Mouse (Mus musculus): ENCODE measurements around the gene D630045J12Rik. TPM values are rescaled to one million over a fixed set of nuclear protein-coding genes. Genes with fewer than 3 reads are reported as not detected.

Gene D630045J12Rik
- total RNA-seq, 1 experiment, result 4.1 TPM

- TF ChIP-seq CHD2 (IDR thresholded peaks at IDR 0.05; ENCODE audit: low read depth, low read length), result no peak
- TF ChIP-seq ZNF384 (IDR thresholded peaks at IDR 0.05; ENCODE audit: low read depth, low read length), result no peak
- no peak for TF ChIP-seq HCFC1 (IDR thresholded peaks at IDR 0.05; ENCODE audit: borderline replicate concordance, insufficient read depth, low read length)
- no peak for TF ChIP-seq MAFK (IDR thresholded peaks at IDR 0.05; ENCODE audit: insufficient read depth, low read depth, low read length)
- no peak for TF ChIP-seq ZC3H11A (IDR thresholded peaks at IDR 0.05; ENCODE audit: borderline replicate concordance, low read depth, low read length)
- no peak overlapping the region for H3K9ac ChIP-seq (ENCODE audit: insufficient read depth, low read depth, low read length, poor library complexity, severe bottlenecking)
- H3K9me3 ChIP-seq (ENCODE audit: control insufficient read depth, insufficient read depth, low read depth, low read length), result no peaks in the 10 kb centered on the region
- in situ Hi-C loops (cut with MboI; ENCODE audit: low sequenced_read_pairs in 2 of 2, unreplicated experiment in 2 of 2), result no loop called here
- H3K4me3 ChIP-seq (ENCODE audit: insufficient read depth in 1 of 2, low read depth in 1 of 2, low read length in 2 of 2, poor library complexity in 1 of 2, severe bottlenecking in 1 of 2), result no peak overlapping the region
- H3K4me1 ChIP-seq (ENCODE audit: control insufficient read depth in 2 of 2, insufficient read depth in 2 of 2, low read length in 2 of 2, poor library complexity in 1 of 2), result peaks cover 4 to 14% of the 10 kb centered on the region in 2 experiments; a peak in 2 of 4 replicates
- H3K36me3 ChIP-seq (ENCODE audit: control insufficient read depth, insufficient read depth, low read length, poor library complexity, severe bottlenecking), result peaks cover 10% of the 10 kb centered on the region; the same call in 1 of the 2 replicates
- no peak for DNase-seq (ENCODE audit: low read depth, low spot score)
- no peak overlapping the region for H3K27ac ChIP-seq (ENCODE audit: insufficient read depth, low read depth, low read length, poor library complexity, severe bottlenecking)
Observed at GRCm38 (mm10) chr6:38144161-38144998, 109.4 kb downstream of the D630045J12Rik start.

- Histone ChIP-seq H3K4me3 (ENCODE audit: insufficient read depth in 1 of 2, low read depth in 1 of 2, low read length in 2 of 2, poor library complexity in 1 of 2, severe bottlenecking in 1 of 2) (no peak overlapping the region), H3K27ac (ENCODE audit: insufficient read depth, low read depth, low read length, poor library complexity, severe bottlenecking) (no peak overlapping the region), H3K9ac (ENCODE audit: insufficient read depth, low read depth, low read length, poor library complexity, severe bottlenecking) (no peak overlapping the region), H3K9me3 (ENCODE audit: control insufficient read depth, insufficient read depth, low read depth, low read length) (no peaks in the 10 kb centered on the region), H3K36me3 (ENCODE audit: control insufficient read depth, insufficient read depth, low read length, poor library complexity, severe bottlenecking) (0 out of 2 replicates have a peak, but pooled peaks cover 1% of the 10 kb centered on the region), H3K4me1 (ENCODE audit: control insufficient read depth in 2 of 2, insufficient read depth in 2 of 2, low read length in 2 of 2, poor library complexity in 1 of 2) (peaks cover 4 to 11% of the 10 kb centered on the region in 2 experiments; a peak in 2 of 4 replicates)
- in situ Hi-C loops (cut with MboI; ENCODE audit: low sequenced_read_pairs in 2 of 2, unreplicated experiment in 2 of 2), result no loop called here
- no peak for DNase-seq (ENCODE audit: low read depth, low spot score)
- TF ChIP-seq CHD2 (IDR thresholded peaks at IDR 0.05; ENCODE audit: low read depth, low read length) (no peak), HCFC1 (IDR thresholded peaks at IDR 0.05; ENCODE audit: borderline replicate concordance, insufficient read depth, low read length) (no peak), MAFK (IDR thresholded peaks at IDR 0.05; ENCODE audit: insufficient read depth, low read depth, low read length) (no peak), ZC3H11A (IDR thresholded peaks at IDR 0.05; ENCODE audit: borderline replicate concordance, low read depth, low read length) (no peak), ZNF384 (IDR thresholded peaks at IDR 0.05; ENCODE audit: low read depth, low read length) (no peak)
Observed at GRCm38 (mm10) chr6:38140402-38140801, 113.4 kb downstream of the D630045J12Rik start.

- no peak overlapping the region for H3K27ac ChIP-seq (ENCODE audit: insufficient read depth, low read depth, low read length, poor library complexity, severe bottlenecking)
- TF ChIP-seq HCFC1 (IDR thresholded peaks at IDR 0.05; ENCODE audit: borderline replicate concordance, insufficient read depth, low read length), result no peak
- no peak for TF ChIP-seq MAFK (IDR thresholded peaks at IDR 0.05; ENCODE audit: insufficient read depth, low read depth, low read length)
- no peak for TF ChIP-seq ZNF384 (IDR thresholded peaks at IDR 0.05; ENCODE audit: low read depth, low read length)
- TF ChIP-seq ZC3H11A (IDR thresholded peaks at IDR 0.05; ENCODE audit: borderline replicate concordance, low read depth, low read length), result no peak
- TF ChIP-seq CHD2 (IDR thresholded peaks at IDR 0.05; ENCODE audit: low read depth, low read length), result no peak
- DNase-seq (ENCODE audit: low read depth, low spot score), result no peak
- H3K4me3 ChIP-seq (ENCODE audit: insufficient read depth in 1 of 2, low read depth in 1 of 2, low read length in 2 of 2, poor library complexity in 1 of 2, severe bottlenecking in 1 of 2), result no peak overlapping the region
- no peak overlapping the region for H3K9ac ChIP-seq (ENCODE audit: insufficient read depth, low read depth, low read length, poor library complexity, severe bottlenecking)
- in situ Hi-C loops (cut with MboI; ENCODE audit: low sequenced_read_pairs in 2 of 2, unreplicated experiment in 2 of 2), result no loop called here
- H3K9me3 ChIP-seq (ENCODE audit: control insufficient read depth, insufficient read depth, low read depth, low read length), result no peaks in the 10 kb centered on the region
- H3K4me1 ChIP-seq (ENCODE audit: control insufficient read depth in 2 of 2, insufficient read depth in 2 of 2, low read length in 2 of 2, poor library complexity in 1 of 2), result peaks cover 0 to 7% of the 10 kb centered on the region in 2 experiments; a peak in 2 of 4 replicates
- H3K36me3 ChIP-seq (ENCODE audit: control insufficient read depth, insufficient read depth, low read length, poor library complexity, severe bottlenecking), result peaks cover 1% of the 10 kb centered on the region; the same call in 1 of the 2 replicates
Observed at GRCm38 (mm10) chr6:38139086-38139485, 114.7 kb downstream of the D630045J12Rik start.

GRCm38 (mm10) chr6:38134806-38135559 lies 118.8 kb downstream of the D630045J12Rik start:
- in situ Hi-C loops (cut with MboI; ENCODE audit: low sequenced_read_pairs in 2 of 2, unreplicated experiment in 2 of 2), result no loop called here
- Histone ChIP-seq H3K9me3 (ENCODE audit: control insufficient read depth, insufficient read depth, low read depth, low read length) (no peaks in the 10 kb centered on the region), H3K36me3 (ENCODE audit: control insufficient read depth, insufficient read depth, low read length, poor library complexity, severe bottlenecking) (no peaks in the 10 kb centered on the region; the same call in 1 of the 2 replicates), H3K27ac (ENCODE audit: insufficient read depth, low read depth, low read length, poor library complexity, severe bottlenecking) (no peak overlapping the region), H3K4me1 (ENCODE audit: control insufficient read depth in 2 of 2, insufficient read depth in 2 of 2, low read length in 2 of 2, poor library complexity in 1 of 2) (peaks cover 0 to 3% of the 10 kb centered on the region in 2 experiments; a peak in 1 of 4 replicates), H3K9ac (ENCODE audit: insufficient read depth, low read depth, low read length, poor library complexity, severe bottlenecking) (no peak overlapping the region), H3K4me3 (ENCODE audit: insufficient read depth in 1 of 2, low read depth in 1 of 2, low read length in 2 of 2, poor library complexity in 1 of 2, severe bottlenecking in 1 of 2) (no peak overlapping the region)
- TF ChIP-seq CHD2 (IDR thresholded peaks at IDR 0.05; ENCODE audit: low read depth, low read length) (no peak), ZC3H11A (IDR thresholded peaks at IDR 0.05; ENCODE audit: borderline replicate concordance, low read depth, low read length) (no peak), HCFC1 (IDR thresholded peaks at IDR 0.05; ENCODE audit: borderline replicate concordance, insufficient read depth, low read length) (no peak), MAFK (IDR thresholded peaks at IDR 0.05; ENCODE audit: insufficient read depth, low read depth, low read length) (no peak), ZNF384 (IDR thresholded peaks at IDR 0.05; ENCODE audit: low read depth, low read length) (no peak)
- no peak for DNase-seq (ENCODE audit: low read depth, low spot score)

Data from ES-E14 (cell line).